Mouse (Mus musculus) limb, embryonic 11.5 days (tissue): Measurements from ENCODE around the gene 4930442H23Rik. TPM values are rescaled to one million over a fixed set of nuclear protein-coding genes. Genes with fewer than 3 reads are reported as not detected.
A peak's percentile ranks its signal among the peaks of the same experiment; 100 is the strongest.
"Not testable (repeated sequence)": the region's sequence is repeated elsewhere in the genome, so short reads cannot be mapped to it uniquely, and the experiment has no call there.

Experiments
- ATAC-seq: fragments of 200-750 bp; cut with Nextera tagmentation; 2 replicates; pipeline ENCODE4 v1.8.0; 2017; ENCODE audit warnings: low read depth; ENCODE audit not compliant: insufficient number of reproducible peaks, low FRiP score, low TSS enrichment
- DNase-seq: peaks from one replicate; pipeline ENCODE4 v3.0.0-alpha.2; 2015; ENCODE audit warnings: low spot score
- H3K27ac ChIP-seq: fragments of 300-500 bp; sonication (generic); replicated peaks from 2 replicates; pipeline ENCODE4 v1.5.1; 2014; ENCODE audit warnings: low read depth, mild to moderate bottlenecking, low read length
- H3K27me3 ChIP-seq: fragments of 300-500 bp; sonication (generic); 2 replicates; pipeline ENCODE4 v1.6.1; 2014; ENCODE audit warnings: mild to moderate bottlenecking, low read length, mixed read lengths; ENCODE audit not compliant: control insufficient read depth, insufficient read depth
- H3K36me3 ChIP-seq: fragments of 300-500 bp; sonication (generic); 2 replicates; pipeline ENCODE4 v1.6.1; 2014; ENCODE audit warnings: mild to moderate bottlenecking, low read length, moderate library complexity, mixed read lengths; ENCODE audit not compliant: control insufficient read depth, insufficient read depth
- H3K4me1 ChIP-seq: fragments of 300-500 bp; sonication (generic); 2 replicates; pipeline ENCODE4 v1.6.1; 2014; ENCODE audit warnings: low read length, mixed read lengths; ENCODE audit not compliant: control insufficient read depth, insufficient read depth
- H3K4me2 ChIP-seq: fragments of 300-500 bp; sonication (generic); 2 replicates; pipeline ENCODE4 v1.6.1; 2014; ENCODE audit warnings: low read depth, mild to moderate bottlenecking, moderate library complexity; ENCODE audit not compliant: severe bottlenecking
- H3K4me3 ChIP-seq: fragments of 300-500 bp; sonication (generic); 2 replicates; pipeline ENCODE4 v1.5.1; 2014; ENCODE audit warnings: low read depth, low read length
- H3K9ac ChIP-seq: fragments of 300-500 bp; sonication (generic); 2 replicates; pipeline ENCODE4 v1.6.1; 2014; ENCODE audit warnings: mild to moderate bottlenecking, low read length
- H3K9me3 ChIP-seq: fragments of 300-500 bp; sonication (generic); 2 replicates; pipeline ENCODE4 v1.6.1; 2016; ENCODE audit warnings: low read length; ENCODE audit not compliant: control insufficient read depth
- WGBS: fragments of 180-500 bp; shearing (Covaris S2); extraction: QIAGEN DNeasy Blood & Tissue Kit; methylation state at CpG from one replicate; pipeline ENCODE4 v1.1.7; 2014; 5-methylcytosine and 5-hydroxymethylcytosine counted together
- polyA plus RNA-seq: library from polyadenylated mRNA; unstranded; fragments of >200 nt; fragmentation: Nextera tagmentation; extraction: Ambion mirVana; gene quantifications from 2 replicates; pipeline ENCODE4 v1.2.1, GENCODE M21; 2014

4930442H23Rik gene
- polyA plus RNA-seq, 1 experiment from 2014 or later, result not detected

DNA sequence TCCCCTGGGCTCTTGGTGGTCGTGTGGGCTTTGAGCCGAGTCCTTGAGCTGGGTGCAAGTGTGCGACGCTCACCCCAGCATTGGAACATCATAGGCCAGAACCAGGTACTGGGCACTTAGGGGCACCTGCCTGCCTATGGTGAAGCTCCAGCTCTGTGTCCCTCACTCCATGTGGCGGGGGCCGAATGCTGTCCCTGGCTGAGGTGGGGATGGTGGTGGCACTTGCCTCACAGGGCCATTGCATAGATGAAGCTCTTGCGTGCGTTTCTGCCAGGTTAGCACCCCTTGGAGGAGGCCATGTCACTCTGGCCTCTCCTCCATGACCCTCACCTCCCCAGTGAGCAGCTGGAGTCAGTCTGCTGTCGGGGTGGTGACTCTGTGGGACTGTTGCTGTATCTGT is 3.5 kb upstream of the 4930442H23Rik start:
- no peak overlapping the region for H3K27ac ChIP-seq
- no peak overlapping the region for H3K4me2 ChIP-seq
- no peak for DNase-seq
- no peak overlapping the region for H3K9ac ChIP-seq
- H3K36me3 ChIP-seq, result peaks cover 10% of the 10 kb centered on the region
- 94% methylated on average over 9 of the region's 9 CpGs for WGBS
- H3K4me3 ChIP-seq, result no peak overlapping the region
- no peak for ATAC-seq
- H3K9me3 ChIP-seq, result no peaks in the 10 kb centered on the region
- peaks cover 9% of the 10 kb centered on the region for H3K4me1 ChIP-seq
- no peaks in the 10 kb centered on the region for H3K27me3 ChIP-seq

DNA sequence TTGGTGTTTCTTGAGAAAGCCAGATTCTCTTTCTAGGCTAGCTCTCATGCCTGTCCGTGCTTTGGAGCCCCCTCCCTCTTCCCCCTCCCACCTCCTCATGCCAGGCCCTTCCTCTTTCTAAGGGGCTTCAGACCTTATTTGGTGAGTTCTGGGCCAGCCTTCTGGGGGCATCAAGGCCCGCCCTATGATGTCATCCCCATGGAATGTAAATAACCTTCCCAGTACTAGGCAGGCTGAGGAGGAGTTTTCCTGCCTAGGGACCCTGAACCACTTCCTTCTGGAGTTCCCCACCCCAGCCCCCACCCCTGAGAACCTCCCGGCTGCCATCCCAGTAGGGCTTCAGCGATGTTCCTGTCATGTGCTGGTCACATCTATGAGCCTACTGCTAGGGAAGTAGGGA is 1.1 kb upstream of the 4930442H23Rik start:
- peaks cover 9% of the 10 kb centered on the region for H3K4me1 ChIP-seq
- H3K36me3 ChIP-seq, result peaks cover 33% of the 10 kb centered on the region
- H3K9me3 ChIP-seq, result no peaks in the 10 kb centered on the region
- WGBS, result 53% methylated on average over 4 of the region's 4 CpGs
- H3K4me3 ChIP-seq, result no peak overlapping the region
- H3K4me2 ChIP-seq, result no peak overlapping the region
- DNase-seq (no peak), ATAC-seq (no peak)
- H3K27ac ChIP-seq, result no peak overlapping the region
- H3K9ac ChIP-seq, result no peak overlapping the region
- H3K27me3 ChIP-seq, result no peaks in the 10 kb centered on the region

DNA sequence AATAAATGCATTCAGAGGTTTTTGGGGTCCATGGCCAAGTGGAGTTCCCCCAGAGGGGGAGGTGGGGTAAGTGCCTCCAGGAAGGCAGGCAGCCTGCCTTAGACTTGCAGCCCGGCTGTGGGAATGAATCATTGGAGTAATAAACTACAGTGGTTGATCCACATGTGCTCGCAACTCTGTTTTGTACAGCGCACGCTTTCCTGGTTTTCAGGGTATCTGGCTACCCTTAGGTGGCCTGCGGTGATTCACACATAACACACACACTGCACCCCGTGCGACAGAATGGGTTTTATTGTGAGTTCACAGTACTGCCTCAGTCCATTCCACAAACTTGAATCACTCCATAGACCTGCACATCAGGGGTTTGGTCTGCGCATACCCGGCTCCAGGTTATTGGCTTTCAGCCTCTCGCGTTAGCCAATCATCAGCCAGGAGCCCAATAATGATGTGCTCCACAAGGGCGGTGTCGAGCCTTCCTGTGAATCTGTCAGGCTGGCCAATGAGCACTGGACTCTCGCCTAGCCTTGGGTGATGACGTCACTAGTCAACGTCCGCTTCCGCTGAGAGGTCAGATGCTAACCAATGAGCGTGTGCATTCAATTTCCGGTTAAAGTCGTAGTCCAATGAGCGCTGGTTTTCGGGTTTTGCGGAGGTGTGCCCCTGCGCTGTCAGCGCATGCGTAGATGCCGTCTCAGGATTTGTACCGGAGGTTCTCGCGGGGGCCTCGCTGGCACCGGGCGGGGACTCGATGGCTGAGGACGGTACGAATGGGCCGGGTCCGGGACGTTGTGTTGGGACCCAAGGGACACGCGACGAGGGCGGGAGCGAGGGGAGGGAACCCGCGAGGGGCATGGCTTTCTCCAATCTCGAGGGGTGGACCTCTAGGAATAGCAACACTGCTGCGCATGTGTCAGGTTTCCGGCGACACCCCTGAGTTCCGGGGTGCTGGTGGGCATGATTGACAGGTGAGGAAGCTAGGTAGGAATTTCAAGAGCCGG is 1.0 kb downstream of the 4930442H23Rik start, which contains the start of gene Dapk3:
Gene Dapk3, plus strand, starts transcription at position 670 of the 998 bp plus-strand sequence.
- 4% methylated on average over 53 of the region's 53 CpGs for WGBS
- peak within 1 kb of the TSS; percentile 44 for H3K4me3 ChIP-seq
- ATAC-seq (peak; percentile 94), DNase-seq (peak; percentile 99)
- peak within 1 kb of the TSS; percentile 49 for H3K9ac ChIP-seq
- peak within 1 kb of the TSS; percentile 26; the same call in 1 of the 2 replicates for H3K27ac ChIP-seq
- peaks cover 20% of the 10 kb centered on the region for H3K4me1 ChIP-seq
- H3K36me3 ChIP-seq, result peaks cover 49% of the 10 kb centered on the region
- peak within 1 kb of the TSS; percentile 59 for H3K4me2 ChIP-seq
- H3K27me3 ChIP-seq, result no peaks in the 10 kb centered on the region
- no peaks in the 10 kb centered on the region for H3K9me3 ChIP-seq

DNA sequence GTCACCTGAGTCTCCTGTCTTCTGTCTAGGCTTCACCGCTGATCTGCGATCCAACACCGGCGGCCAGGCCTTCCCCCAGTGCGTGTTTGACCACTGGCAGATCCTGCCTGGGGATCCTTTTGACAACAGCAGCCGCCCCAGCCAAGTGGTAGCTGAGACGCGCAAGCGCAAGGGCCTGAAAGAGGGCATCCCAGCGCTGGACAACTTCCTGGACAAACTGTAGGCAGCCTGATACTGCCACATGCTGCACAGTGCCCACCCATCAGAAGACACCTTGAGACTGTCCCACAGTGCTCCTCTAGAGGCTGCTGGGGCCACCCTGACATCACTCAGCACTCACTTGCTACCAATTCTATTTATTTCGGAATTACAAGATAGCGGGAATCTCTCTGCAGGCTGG is 1.8 kb downstream of the 4930442H23Rik start:
- not testable (repeated sequence) for DNase-seq, H3K4me3 ChIP-seq

DNA sequence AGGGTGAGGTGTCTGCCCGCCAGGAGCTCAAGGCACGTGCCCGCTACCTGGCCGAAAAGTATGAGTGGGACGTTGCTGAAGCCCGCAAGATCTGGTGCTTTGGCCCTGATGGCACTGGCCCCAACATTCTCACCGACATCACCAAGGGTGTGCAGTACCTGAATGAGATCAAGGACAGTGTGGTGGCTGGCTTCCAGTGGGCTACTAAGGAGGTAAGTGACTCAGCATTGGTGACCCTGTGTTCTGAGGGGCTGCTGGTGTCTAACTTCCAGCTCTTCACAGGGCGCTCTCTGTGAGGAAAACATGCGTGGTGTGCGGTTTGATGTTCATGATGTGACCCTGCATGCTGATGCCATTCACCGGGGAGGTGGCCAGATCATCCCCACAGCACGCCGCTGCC is 2.7 kb downstream of the 4930442H23Rik start:
- no peak overlapping the region for H3K27ac ChIP-seq
- peaks cover 44% of the 10 kb centered on the region for H3K36me3 ChIP-seq
- no peaks in the 10 kb centered on the region for H3K9me3 ChIP-seq
- H3K4me2 ChIP-seq, result no peak overlapping the region
- ATAC-seq (no peak), DNase-seq (no peak)
- peak overlapping the region; percentile 8; the same call in 1 of the 2 replicates for H3K4me3 ChIP-seq
- no peak overlapping the region for H3K9ac ChIP-seq
- WGBS, result 97% methylated on average over 13 of the region's 13 CpGs
- H3K27me3 ChIP-seq, result no peaks in the 10 kb centered on the region
- peaks cover 23% of the 10 kb centered on the region for H3K4me1 ChIP-seq

More for the DNA sequence above, 1.8 kb downstream of the 4930442H23Rik start:
- H3K27ac ChIP-seq, H3K9ac ChIP-seq, ATAC-seq, H3K9me3 ChIP-seq, H3K4me2 ChIP-seq, H3K27me3 ChIP-seq: not testable (repeated sequence)
- WGBS, result 82% methylated on average over 12 of the region's 12 CpGs
- Histone ChIP-seq H3K36me3 (peaks cover 45% of the 10 kb centered on the region), H3K4me1 (peaks cover 23% of the 10 kb centered on the region)

DNA sequence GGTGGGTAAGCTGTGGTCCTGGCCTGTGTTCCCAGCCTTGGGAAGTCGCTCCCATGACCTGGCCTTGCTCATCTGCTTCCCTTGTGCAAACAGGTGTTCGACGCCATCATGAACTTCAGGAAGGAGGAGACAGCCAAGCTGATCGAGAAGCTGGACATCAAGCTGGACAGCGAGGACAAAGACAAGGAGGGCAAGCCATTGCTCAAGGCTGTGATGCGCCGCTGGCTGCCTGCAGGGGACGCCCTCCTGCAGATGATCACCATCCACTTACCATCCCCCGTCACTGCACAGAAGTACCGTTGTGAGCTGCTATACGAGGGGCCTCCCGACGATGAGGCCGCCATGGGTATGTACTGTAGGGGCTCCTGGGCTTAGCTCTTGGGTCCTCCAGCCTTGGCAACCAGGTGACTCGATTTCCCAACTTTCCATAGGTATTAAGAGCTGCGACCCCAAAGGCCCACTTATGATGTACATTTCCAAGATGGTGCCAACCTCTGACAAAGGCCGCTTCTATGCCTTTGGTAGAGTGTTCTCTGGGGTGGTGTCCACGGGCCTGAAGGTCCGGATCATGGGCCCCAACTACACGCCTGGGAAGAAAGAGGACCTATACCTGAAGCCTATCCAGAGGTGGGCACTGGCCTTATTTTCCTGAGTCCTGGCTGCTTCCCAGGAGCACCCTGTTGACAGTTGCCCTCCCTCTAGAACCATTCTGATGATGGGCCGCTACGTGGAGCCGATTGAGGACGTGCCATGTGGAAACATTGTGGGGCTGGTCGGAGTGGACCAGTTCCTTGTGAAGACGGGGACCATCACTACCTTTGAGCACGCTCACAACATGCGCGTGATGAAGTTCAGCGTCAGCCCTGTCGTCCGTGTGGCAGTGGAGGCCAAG is 4.0 kb downstream of the 4930442H23Rik start:
- peaks cover 21% of the 10 kb centered on the region for H3K4me1 ChIP-seq

DNA sequence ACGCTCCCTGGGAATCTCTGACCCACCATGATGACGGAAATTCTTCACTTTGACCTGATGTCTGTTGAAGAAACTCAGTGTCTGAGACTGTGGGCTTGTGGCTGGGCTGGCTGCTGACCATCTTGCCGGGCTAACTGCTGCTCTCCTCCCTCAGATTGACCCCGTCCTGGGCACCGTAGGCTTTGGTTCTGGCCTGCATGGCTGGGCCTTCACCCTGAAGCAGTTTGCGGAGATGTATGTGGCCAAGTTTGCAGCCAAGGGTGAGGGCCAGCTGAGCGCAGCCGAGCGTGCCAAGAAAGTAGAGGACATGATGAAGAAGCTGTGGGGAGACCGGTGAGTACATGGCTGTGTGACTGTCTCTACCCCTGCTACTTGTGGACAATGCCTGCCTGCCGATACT is 4.7 kb downstream of the 4930442H23Rik start:
- Histone ChIP-seq H3K27ac (no peak overlapping the region), H3K4me1 (peaks cover 25% of the 10 kb centered on the region), H3K9ac (no peak overlapping the region; the same call in 1 of the 2 replicates), H3K4me3 (no peak overlapping the region), H3K36me3 (peaks cover 44% of the 10 kb centered on the region), H3K4me2 (no peak overlapping the region), H3K9me3 (no peaks in the 10 kb centered on the region), H3K27me3 (no peaks in the 10 kb centered on the region)
- DNase-seq (no peak), ATAC-seq (no peak)
- WGBS, result 92% methylated on average over 11 of the region's 11 CpGs

More for the DNA sequence above, 4.0 kb downstream of the 4930442H23Rik start:
- peaks cover 44% of the 10 kb centered on the region for H3K36me3 ChIP-seq
- no peak overlapping the region for H3K9ac ChIP-seq
- DNase-seq, result no peak
- H3K27ac ChIP-seq, result no peak overlapping the region
- H3K4me2 ChIP-seq, result no peak overlapping the region
- WGBS, result 90% methylated on average over 32 of the region's 32 CpGs
- H3K9me3 ChIP-seq, result no peaks in the 10 kb centered on the region
- no peak overlapping the region for H3K4me3 ChIP-seq
- ATAC-seq, result no peak
- H3K27me3 ChIP-seq, result no peaks in the 10 kb centered on the region
